Mouse (Mus musculus): ENCODE measurements at regions not wholly inside any gene's neighbourhood (a gene's known extent, or its start where the extent isn't known, plus 50 kb on each side); places are given as distances from the start of the nearest gene placed in this dataset.
A peak's percentile ranks its signal among the peaks of the same experiment; 100 is the strongest.

DNA sequence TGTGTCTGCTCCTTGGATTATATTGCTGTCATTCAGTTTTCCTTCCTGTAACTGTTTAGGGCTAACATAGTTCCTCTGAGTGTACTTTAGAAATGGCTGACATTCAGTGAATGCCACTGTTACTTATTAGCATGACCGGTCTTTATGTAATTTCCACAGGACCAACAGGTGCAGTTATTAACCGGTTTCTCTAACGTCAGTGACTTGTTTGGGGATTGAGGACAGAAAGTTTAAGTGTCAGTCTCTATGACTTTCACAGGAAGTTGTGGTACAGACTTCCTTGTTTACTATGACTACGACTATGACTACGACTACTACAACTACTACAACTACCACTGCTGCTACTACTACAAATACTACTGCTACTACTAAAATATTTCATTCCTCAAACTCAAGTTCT, 170.4 kb upstream of the Ptger4 start:
- DNase-seq (ENCODE audit: low read depth, low spot score): no peak

DNA sequence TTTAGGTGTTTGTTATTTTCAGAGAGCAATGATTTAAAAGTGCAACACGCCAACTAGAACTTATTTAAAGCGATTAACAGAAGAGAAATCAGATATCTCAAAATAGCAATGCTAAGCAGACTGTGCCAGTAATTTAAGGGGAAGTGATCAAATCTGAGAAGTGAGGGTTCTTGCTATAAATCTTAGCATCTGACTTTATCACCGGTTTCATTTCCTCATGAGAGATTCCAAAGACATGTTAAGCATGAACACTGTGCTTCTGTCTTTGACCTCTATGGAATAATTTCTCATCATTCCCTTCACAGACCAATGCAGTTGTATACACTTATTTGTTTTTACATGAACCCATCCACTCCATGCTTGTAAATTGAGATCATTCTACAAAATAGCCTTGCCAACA, 172.0 kb upstream of the Ptger4 start:
- no peak for DNase-seq (ENCODE audit: low read depth, low spot score)

DNA sequence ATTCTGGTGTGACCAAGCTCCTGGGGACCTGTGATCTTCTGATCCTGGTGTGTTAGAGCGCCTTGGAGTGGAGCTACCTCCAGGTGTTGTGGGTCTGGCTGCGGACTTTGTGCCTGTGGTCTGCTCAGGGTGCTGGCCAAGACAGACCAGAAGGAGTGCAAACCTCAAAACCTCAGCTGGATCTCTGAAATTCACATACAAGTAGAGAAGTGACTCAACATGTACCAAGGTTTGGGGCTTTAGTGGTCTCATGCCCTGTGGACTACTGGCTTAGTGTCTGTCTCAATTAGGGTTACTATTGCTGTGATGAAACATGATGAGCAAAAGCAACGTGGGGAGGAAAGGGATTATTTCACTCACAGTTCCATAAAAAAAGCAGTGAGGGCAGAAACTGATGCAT, 182.7 kb upstream of the Ptger4 start:
- DNase-seq (ENCODE audit: low read depth, low spot score): no peak

DNA sequence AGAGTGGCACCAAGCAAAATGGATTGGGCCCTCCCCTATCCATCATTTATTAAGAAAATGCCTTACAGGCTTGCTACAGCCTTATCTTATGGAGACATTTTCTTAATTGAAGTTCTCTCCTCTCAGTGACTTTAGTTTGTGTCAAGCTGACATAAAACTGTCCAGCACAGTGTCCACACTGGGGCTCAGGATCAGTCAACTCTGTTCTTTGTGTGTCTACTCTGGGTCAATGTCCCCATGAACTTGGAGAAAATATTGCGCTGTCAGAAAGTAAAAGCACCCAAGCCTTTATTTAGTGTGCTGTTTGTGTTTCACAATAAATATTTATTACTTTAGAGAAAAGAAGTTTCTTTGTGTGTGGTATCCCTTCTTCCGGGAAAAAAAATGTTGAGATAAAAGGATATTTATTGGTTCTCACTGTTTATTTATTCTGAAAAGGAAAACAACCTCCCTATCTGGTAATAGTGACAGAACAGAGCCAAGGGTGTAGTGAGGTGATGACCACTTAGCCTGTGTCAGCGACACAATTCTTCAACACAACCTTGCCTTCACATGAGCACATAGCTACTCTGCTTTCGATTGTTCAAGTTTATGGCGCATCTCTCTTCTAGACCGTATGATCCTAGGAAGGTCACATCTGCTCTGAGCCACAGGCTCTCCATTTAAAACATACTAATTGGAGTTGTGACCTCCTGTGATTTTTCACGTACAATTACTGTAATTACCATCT, 183.5 kb upstream of the Ptger4 start:
- DNase-seq (ENCODE audit: low read depth, low spot score): no peak

DNA sequence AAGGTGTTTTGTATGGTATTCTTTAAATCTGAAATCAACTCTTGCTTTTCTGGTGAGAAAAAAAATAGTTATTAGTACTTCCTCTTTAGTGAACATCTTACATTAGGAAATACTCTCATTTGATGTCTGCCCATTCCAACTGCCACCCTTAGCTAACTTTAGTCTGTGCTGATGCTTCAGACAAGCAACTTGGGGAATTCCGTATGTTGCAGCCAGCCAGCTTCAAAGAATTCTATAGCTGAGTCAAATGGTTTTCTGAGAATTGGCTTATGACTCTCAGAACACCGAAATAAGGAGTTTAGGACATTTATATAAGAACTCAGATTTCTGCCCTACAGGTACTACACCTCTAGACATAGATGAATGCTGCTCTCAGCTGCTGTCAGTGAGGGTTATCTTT, 188.0 kb upstream of the Ptger4 start:
- no peak for DNase-seq (ENCODE audit: low read depth, low spot score)

DNA sequence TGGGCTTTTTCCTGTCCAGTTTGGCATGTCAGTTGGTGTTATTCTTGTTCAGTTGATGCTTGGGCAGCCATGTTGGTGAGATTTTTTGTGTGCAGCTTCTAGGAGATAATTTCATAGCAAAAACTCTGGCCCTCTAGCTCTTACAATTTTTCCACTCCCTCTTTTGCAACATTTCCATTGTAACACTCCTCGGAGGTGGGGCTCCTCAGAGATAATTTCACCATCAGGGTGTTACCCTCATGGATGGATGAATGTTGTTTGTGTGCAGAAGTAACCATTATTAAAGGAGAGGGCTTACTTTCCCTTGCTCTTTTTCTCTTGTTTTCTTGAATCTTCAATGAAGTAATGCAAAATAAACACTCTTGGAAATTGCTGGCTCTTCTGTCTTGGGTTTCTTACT, 193.0 kb upstream of the Ptger4 start:
- DNase-seq (ENCODE audit: low read depth, low spot score): no peak

DNA sequence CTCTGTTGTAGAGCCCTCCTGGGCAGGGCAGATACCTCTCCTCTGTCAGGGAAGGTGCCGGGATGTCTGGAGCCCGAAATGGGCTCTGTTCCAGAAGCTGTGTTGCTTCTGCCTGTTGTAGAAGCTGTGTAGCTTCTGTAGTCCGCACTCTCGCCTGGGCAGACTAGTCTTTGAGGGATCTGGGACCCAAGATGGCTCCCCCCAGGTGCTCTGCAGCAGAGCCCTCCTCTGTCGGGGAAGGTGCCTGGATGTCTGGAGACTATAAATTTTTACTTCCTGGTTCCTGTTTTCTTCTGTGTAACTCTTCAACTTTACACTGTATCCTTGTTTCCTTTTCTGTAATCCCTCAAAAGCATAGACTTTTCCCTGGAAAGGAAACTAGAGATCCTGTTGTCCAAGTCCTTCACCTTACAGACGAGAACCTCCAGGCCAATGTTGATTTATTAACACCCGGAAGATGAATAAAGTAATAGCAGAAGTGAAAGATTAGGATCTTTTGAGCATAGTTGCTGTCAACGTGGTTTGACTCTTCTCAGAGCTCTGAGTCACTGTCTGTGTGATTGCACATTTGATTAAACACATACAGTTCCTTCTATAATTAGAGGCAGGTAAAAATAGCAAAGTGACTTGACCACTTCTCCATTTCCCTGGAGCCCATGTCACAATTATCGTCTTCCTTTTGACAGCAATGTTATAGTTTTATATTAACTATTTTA, 202.2 kb upstream of the Ptger4 start:
- DNase-seq (ENCODE audit: low read depth, low spot score): no peak

DNA sequence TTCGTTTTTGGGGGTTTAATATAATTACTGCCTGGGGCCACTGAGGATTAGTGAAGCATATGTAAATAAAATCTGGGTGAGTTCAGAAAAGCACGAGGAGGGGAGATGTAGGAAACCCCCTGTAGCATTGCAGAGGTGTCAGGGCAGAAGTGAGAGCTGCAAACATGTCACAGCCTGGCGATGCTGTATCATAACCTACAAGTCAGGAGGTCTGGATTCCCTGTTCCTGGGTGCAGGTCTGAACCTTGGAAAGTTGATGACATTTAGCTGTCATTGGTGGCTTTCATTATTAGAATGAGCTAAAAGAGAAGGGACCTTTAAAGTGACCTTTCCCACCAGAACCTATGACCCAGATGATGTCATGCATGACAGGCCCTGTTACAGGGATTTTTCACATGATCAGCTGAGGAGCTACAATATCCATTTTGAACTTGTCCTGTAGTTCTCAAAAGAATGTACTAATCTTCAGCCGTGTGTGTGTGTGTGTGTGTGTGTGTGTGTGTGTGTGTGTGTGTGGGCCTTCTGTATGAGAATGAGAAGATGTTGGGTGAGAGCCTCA, 202.8 kb upstream of the Ptger4 start:
- DNase-seq (ENCODE audit: low read depth, low spot score): no peak

DNA sequence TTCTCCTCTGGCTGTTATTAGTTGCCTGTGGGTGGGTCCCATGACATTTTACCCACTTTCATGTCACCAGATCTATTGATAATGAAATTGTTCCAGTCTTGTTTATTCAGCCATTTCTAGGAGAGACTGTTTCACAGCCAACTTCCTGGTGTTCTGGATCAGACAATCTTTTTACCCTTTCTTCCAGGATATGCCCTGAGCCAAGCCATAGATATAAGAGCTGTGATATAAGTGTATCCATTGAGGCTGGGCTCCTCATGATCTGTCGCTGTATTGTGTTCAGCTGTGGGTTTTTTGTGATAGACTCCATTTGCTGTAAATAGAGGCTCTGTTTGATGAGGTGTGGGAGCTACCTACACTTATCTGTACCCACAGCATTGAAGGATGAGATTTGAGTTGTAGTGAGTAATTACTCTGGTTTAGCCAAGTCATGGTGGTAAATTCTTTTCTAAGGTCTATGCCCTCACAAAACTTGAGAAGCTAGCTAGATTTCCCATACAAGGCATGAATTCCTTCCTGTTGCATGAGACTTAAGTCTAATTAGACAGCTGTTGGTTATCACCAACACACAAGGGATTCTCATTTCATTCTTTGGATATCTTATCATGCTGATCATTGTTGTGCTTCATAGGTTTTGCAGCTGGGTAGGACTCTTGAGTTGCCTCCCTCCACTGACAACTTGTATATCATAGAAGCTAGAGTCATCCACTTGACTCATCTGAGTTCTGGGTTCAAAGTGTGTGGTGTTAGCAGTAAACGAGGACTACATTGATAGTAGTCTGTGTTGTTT, 203.9 kb upstream of the Ptger4 start:
- no peak for DNase-seq (ENCODE audit: low read depth, low spot score)

DNA sequence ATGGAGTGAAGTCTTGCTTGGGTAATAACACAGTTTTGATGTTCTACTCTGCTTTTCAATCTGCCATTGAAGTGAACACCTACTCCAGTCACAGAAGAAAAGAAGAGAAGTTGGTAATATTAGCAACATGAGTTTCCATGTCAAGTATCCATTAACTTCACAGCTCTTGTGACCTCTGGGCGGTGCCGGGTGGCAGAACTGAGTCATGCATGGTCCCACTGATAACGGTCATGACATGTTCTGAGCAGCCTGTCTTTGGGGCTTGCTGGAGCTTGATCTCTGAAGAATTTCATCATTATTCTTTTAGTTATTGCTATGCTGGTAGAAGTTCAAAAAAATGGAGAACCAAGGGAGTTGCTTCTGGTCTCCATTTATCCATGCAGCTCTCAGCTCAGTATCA, 215.1 kb upstream of the Ptger4 start:
- no peak for DNase-seq (ENCODE audit: low read depth, low spot score)

DNA sequence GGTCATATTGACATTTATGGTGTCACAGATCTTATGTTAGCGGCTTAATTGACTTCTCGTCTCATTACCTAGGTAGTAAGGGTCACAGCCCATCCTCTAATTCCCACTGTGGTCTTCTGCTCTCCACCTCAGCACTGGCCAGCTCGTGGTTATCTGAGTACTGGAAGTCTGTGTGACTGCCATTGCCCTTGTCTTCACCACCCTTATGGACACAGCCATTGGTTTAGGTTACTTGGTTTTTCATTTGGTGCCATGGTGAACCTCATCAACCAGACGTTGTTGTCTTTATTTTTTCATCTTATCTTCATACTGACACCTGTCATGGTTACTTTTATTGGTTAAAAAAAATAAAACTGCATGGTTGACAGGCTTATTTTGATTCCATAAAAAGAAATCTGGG, 215.6 kb upstream of the Ptger4 start:
- DNase-seq (ENCODE audit: low read depth, low spot score): no peak

DNA sequence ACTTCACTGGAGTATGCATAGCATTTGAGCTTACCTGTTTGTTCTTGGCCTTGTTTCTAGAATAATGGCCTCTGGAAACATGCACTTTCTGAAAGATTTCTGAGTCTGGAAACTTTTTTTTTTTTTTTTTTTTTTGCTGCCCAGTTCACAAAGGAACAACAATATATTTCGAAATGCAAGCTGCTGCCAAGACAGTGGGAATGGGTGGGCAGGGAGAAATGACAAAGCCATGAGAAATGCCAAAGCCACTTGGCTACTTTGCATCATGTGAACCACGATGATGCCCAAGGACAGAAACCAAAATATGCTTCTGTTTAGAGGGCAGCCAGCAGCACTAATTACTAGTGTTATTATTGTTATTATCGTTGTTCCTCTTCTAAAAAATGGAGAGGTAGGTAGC, 218.7 kb upstream of the Ptger4 start:
- no peak for DNase-seq (ENCODE audit: low read depth, low spot score)

DNA sequence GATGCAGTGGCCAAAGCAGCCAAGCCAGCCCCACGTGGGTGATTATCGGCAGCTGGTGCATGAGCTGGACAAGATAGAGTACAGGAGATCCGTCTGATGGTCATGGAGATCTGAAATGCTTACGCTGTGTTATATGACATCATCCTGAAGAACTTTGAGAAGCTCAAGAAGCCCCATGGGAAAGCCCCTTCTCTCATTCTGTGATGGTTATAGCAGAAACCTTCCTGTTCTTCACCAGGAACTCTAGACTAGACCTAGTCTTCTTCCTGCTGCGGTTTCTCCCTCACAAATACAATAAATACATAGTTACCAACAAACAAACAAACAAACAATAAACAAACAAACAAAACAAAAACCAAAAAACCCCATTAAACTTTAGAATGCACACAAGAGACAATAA, 220.7 kb upstream of the Ptger4 start:
- DNase-seq (ENCODE audit: low read depth, low spot score): no peak

DNA sequence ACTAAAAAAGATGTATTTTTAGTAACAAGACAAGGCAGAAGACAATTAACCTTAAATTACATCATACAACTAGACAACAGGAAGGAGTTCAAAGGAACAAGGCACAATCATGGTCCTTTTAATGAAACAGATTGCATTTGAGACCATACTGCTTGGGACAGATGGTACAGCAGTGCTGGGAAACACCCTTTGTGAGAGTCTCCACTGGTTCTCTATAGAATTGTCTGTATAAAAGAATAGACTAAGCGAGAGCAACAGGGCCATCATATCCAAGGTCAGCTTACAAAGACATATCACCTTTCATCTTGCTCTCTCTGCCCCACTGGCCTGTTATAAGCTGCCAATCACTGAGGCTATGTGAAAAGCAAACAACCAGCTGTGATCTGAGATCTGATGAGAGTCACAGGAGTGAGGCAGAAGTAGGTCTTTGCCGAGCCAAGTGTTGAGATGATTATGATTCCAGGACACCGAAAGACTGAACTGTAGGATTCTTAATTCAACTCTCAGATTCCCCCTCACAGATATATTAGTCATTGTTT, 224.6 kb upstream of the Ptger4 start:
- DNase-seq (ENCODE audit: low read depth, low spot score): peak; percentile 7

DNA sequence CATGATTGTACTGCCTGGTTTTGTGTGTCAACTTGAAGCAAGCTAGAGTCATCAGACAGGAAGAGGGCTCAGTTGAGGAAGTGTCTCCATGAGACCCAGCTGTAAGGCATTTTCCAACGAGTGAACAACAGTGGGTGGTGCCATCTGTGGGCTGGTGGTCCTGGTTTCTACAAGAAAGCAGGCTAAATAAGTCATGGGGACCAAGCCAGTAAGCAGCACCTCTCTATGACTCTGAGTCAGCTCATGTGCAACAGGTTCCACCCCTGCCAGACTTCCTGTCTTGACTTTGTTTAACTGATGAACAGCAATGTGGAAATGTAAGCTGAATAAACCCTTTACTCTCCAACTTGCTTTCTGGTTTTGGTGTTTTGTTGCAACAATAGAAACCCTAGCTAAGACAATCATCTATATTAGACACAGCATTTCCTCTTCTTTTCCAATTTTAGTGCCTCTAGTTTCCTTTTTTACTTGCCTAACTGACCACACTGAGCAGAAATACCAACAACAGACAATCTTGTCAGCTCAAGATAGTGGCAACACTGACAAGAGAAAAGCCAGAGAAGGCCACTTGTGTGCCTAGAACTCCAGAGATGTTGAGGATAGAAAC, 231.5 kb upstream of the Ptger4 start:
- no peak for DNase-seq (ENCODE audit: low read depth, low spot score)

DNA sequence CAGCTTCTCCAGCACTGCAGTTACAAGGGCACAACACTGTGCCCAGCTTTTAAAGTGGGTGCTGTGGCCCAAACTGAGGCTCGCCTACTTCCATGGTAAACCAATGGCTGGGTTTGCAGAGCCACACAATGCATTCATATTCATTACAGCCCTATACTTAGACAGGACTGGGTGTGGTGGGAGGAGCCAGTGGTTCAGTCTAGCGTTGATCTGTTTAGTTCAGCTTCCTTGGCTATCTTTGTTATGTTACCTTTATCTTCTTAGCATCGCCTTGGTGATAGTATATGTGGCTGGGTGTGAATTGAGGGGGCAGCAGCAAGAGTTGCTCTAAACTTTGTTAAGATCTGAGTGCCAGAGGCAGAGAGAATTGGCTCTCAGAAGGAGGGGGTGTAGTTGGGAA, 249.3 kb upstream of the Ptger4 start:
- DNase-seq (ENCODE audit: low read depth, low spot score): no peak

DNA sequence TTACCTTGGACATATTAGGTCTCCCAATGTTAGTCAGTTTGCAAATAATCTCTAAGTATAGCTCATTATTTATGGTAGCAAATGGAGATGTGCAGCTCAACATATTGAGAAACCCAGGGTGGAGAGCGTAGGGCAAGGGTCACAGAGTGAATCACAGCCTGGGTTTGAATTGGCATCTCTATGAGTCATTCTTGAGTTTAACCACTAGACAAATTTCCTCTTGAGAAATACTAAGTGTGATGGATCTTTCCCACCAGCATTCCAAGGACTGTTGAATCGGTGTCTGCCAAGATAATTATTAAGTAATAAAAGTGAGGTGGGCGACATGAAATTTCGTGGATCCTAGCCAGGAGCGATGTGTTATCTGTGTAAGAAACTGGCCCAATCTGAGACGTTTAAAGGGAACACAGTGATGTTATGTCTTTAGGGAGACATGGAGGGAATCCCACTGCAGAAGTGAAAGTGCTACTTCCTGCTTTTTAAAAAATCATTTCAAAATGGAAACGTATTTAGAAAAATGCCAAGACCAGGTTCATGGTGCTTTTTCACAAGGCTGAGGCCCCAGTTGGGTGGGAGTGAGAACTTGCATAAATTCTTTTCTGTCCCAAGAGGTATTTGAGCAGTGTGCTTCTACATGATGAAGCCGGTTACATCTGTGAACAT, 251.3 kb upstream of the Ptger4 start:
- no peak for DNase-seq (ENCODE audit: low read depth, low spot score)

DNA sequence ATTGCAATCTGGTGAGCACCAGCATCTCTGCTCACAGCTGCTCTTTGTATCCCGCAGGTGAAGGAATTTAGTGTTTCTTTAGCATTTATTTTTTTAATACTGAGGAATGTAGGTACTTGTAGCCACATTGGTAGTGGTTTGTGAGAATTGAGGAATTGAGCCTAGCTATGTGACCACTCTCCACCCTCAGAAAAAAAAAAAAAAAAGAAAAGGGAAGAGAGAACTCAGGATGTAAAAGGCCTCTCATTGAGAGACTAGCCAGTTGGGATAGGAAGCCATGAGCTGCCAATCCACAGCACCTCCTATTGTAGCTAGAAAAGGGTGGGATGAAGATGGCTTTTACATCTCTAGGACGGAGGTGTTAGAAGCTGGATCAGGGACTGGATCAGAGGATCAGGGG, 252.0 kb upstream of the Ptger4 start:
- DNase-seq (ENCODE audit: low read depth, low spot score): no peak

DNA sequence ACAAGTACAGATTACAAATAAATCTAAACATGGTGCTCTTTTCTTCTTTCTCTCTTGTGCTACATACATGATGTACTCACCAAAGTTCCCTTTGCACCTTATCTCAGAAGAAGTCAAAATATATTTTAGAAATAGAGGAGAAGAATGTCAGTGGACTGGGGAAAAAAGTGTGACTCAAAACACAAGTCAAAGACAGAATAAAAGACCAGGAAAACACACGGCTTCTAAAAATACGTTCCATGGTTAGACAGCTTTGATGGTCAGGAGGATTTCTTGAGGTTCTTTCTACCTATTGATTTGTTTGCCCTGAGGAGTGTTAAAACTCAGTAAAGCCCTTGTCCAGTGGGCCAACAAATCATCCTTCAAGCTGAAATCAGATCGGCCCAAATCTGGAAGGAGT, 260.5 kb upstream of the Ptger4 start:
- DNase-seq (ENCODE audit: low read depth, low spot score): no peak

DNA sequence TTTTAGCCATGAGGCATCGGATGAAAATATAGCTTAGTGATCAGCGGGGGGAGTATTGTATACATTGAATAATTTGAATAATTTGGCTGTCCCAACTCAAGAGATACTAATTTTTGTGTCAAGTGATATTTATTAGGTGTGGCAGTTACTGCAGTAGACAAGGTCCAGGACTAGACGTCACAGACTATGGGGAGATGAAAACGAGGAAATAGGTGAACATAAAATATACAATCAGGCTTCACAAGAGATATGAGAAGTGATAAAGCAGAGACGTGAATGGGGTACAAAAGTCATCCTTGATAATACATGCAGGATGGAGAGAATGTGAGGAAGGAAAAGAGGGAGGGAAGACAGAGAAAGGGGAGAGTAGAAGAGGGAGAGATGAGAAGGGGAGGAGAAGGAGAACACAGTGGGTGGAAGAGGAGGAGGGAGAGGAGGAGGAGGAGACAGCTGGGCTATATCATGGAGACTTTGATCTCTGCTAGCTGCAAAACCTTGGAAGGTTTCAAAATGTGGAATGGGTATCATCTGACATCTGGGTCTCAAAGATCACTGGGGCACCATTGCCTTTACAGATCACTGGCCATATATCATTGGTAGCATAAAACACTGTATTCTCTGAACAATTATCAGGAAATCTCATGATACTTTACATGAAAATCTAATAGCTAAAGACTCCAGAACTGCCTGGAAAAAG, 263.0 kb upstream of the Ptger4 start:
- no peak for DNase-seq (ENCODE audit: low read depth, low spot score)

DNA sequence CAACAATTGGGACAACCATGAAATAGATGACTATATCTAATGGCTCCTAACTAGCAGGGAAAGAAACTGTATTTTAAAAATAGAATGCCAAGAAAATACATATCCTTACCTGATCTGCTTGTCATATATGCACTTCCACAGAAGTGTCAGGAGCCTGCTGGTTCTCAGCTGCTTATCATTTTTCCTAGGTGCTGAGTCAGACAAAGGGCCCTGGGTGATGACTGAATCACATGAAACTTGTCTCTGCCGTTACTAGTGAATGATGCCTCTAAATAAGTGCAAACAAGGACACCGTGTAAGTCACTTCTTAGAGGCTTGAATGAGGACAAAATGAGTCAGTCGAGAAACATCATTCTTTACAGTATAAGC, 263.5 kb upstream of the Ptger4 start:
- DNase-seq (ENCODE audit: low read depth, low spot score): no peak
